Mouse (Mus musculus) forelimb bud, embryonic 11.5 days (tissue): Measurements from ENCODE around the gene Hacd3.

Experiments used
- DNase-seq: peaks from one replicate; pipeline ENCODE4 v3.0.0-alpha.2; 2012; ENCODE audit warnings: low read depth, low spot score

The Hacd3 gene

GRCm38 (mm10) chr9:64951161-64951657 lies 70.3 kb downstream of the Hacd3 start, which contains the start of gene Slc24a1:
Slc24a1 (minus strand) TSS chr9:64951607.
- no peak for DNase-seq

GRCm38 (mm10) chr9:64947483-64948095 lies 73.9 kb downstream of the Hacd3 start:
- DNase-seq = no peak

GRCm38 (mm10) chr9:64943997-64944396 lies 77.5 kb downstream of the Hacd3 start:
- no peak for DNase-seq

GRCm38 (mm10) chr9:64941650-64942049 lies 79.8 kb downstream of the Hacd3 start:
- no peak for DNase-seq

- no peak for DNase-seq
Measured at GRCm38 (mm10) chr9:64940731-64941346, 80.7 kb downstream of the Hacd3 start.

GRCm38 (mm10) chr9:64939790-64940189 lies 81.7 kb downstream of the Hacd3 start:
- DNase-seq = no peak

GRCm38 (mm10) chr9:64939281-64939680 lies 82.2 kb downstream of the Hacd3 start:
- DNase-seq = no peak

- DNase-seq = no peak
Measured at GRCm38 (mm10) chr9:64938535-64938934, 83.0 kb downstream of the Hacd3 start.

- DNase-seq = no peak
Measured at GRCm38 (mm10) chr9:64937491-64937890, 84.0 kb downstream of the Hacd3 start.
